Mouse (Mus musculus): Measurements from ENCODE around the gene Rad9a.

Rad9a gene

GRCm38 (mm10) chr19:4146366-4147021 lies 55.0 kb downstream of the Rad9a start:
- no peak for DNase-seq (ENCODE audit: low read depth)

DNA sequence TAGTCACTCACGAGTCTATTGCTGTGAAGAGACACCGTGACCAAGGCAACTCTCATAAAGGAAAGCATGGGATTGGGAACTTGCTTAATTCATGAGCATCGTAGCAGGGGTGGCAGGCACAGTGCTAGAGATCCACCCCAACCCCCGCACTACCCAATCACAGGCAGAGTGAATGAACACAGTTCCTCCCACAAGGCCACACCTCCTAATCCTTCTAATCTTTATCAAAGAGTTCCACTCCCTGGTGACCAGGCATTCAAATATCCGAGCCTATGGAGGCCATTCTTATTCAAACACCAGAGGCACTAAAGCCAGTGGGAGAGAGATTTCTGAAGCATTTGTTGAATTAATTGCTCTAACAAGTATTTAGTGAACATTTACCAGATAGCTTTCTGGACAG lies 55.5 kb downstream of the Rad9a start:
- no peak for DNase-seq (ENCODE audit: low read depth)
